Mouse (Mus musculus) liver, embryonic 11.5 days (tissue): ENCODE measurements around the gene Miga2. TPM values are rescaled to one million over a fixed set of nuclear protein-coding genes. Genes with fewer than 3 reads are reported as not detected.

Experiments used
- ATAC-seq: fragments of 200-750 bp; cut with Nextera tagmentation; replicated peaks from 2 replicates; pipeline ENCODE4 v1.8.0; 2017; ENCODE audit warnings: moderate number of reproducible peaks, mild to moderate bottlenecking, moderate TSS enrichment, moderate library complexity; ENCODE audit not compliant: low FRiP score
- DNase-seq: peaks from one replicate; pipeline ENCODE4 v3.0.0-alpha.2; 2017; ENCODE audit warnings: low spot score
- H3K27ac ChIP-seq: fragments of 300-500 bp; sonication (generic); 2 replicates; pipeline ENCODE4 v1.5.1; 2014; ENCODE audit warnings: mild to moderate bottlenecking, low read depth, low read length, control low read depth
- H3K27me3 ChIP-seq: fragments of 300-500 bp; sonication (generic); replicated peaks from 2 replicates; pipeline ENCODE4 v1.6.1; 2014; ENCODE audit warnings: low read length, mixed read lengths; ENCODE audit not compliant: control insufficient read depth, insufficient read depth
- H3K36me3 ChIP-seq: fragments of 300-500 bp; sonication (generic); 2 replicates; pipeline ENCODE4 v1.6.1; 2014; ENCODE audit warnings: mild to moderate bottlenecking, low read length, moderate library complexity, mixed read lengths; ENCODE audit not compliant: control insufficient read depth, insufficient read depth
- H3K4me1 ChIP-seq: fragments of 300-500 bp; sonication (generic); replicated peaks from 2 replicates; pipeline ENCODE4 v1.6.1; 2014; ENCODE audit warnings: low read length, mixed read lengths; ENCODE audit not compliant: control insufficient read depth, insufficient read depth
- H3K4me2 ChIP-seq: fragments of 300-500 bp; sonication (generic); 2 replicates; pipeline ENCODE4 v1.6.1; 2014; ENCODE audit warnings: mild to moderate bottlenecking, control low read depth, moderate library complexity
- H3K4me3 ChIP-seq: fragments of 300-500 bp; sonication (generic); 2 replicates; pipeline ENCODE4 v1.5.1; 2014; ENCODE audit warnings: low read depth, low read length, control low read depth
- H3K9ac ChIP-seq: fragments of 300-500 bp; sonication (generic); 2 replicates; pipeline ENCODE4 v1.6.1; 2014; ENCODE audit warnings: low read depth, low read length, control low read depth
- H3K9me3 ChIP-seq: fragments of 300-500 bp; sonication (generic); 2 replicates; pipeline ENCODE4 v1.6.1; 2016; ENCODE audit warnings: low read length, inconsistent platforms, mixed read lengths; ENCODE audit not compliant: control insufficient read depth
- WGBS: fragments of 180-500 bp; shearing (Covaris S2); extraction: QIAGEN DNeasy Blood & Tissue Kit; methylation state at CpG from one replicate; pipeline ENCODE4 v1.1.7; 2014; 5-methylcytosine and 5-hydroxymethylcytosine counted together
- polyA plus RNA-seq: library from polyadenylated mRNA; unstranded; fragments of >200 nt; fragmentation: Nextera tagmentation; extraction: Ambion mirVana; gene quantifications from 2 replicates; pipeline ENCODE4 v1.2.1, GENCODE M21; 2014

The Miga2 gene
- polyA plus RNA-seq, 1 experiment from 2014 or later, result 19.7 TPM

DNA sequence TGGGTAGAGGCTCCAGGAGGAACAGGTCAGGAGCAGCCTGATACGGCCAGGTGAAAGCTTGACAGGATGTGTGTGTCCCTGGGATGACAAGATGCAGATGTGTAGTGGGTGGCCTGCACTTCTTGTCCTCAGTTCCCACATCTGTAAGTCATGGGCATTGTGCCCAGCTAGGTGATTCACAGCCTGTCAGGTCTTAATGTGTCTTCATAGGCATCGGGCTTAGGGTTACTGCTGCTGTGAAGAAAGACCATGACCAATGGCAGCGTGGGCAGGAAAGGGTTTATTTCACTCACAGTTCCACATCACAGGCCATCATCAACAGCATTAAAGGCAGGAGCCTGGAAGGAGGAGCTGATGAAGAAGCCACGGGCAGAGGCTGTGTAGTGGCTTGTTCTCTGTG, 21.6 kb downstream of the Miga2 start:
- peaks cover 19% of the 10 kb centered on the region for H3K36me3 ChIP-seq
- no peaks in the 10 kb centered on the region for H3K27me3 ChIP-seq
- 86% methylated on average over 4 of the region's 4 CpGs for WGBS
- no peak overlapping the region for H3K4me2 ChIP-seq
- no peak overlapping the region for H3K4me3 ChIP-seq
- ATAC-seq, result no peak
- peaks cover 9% of the 10 kb centered on the region for H3K4me1 ChIP-seq
- no peak for DNase-seq
- no peak overlapping the region for H3K27ac ChIP-seq
- H3K9ac ChIP-seq, result no peak overlapping the region
- no peaks in the 10 kb centered on the region for H3K9me3 ChIP-seq

- Histone ChIP-seq H3K4me2 (no peak overlapping the region), H3K4me1 (0 out of 2 replicates have a peak, but pooled peaks cover 2% of the 10 kb centered on the region), H3K36me3 (peaks cover 14% of the 10 kb centered on the region), H3K9me3 (no peaks in the 10 kb centered on the region), H3K4me3 (no peak overlapping the region), H3K27me3 (no peaks in the 10 kb centered on the region), H3K27ac (no peak overlapping the region), H3K9ac (no peak overlapping the region)
- 83% methylated on average over 9 of the region's 9 CpGs for WGBS
- DNase-seq (no peak), ATAC-seq (no peak)
Observed at GRCm38 (mm10) chr2:30386913-30387312, 22.9 kb downstream of the Miga2 start.

DNA sequence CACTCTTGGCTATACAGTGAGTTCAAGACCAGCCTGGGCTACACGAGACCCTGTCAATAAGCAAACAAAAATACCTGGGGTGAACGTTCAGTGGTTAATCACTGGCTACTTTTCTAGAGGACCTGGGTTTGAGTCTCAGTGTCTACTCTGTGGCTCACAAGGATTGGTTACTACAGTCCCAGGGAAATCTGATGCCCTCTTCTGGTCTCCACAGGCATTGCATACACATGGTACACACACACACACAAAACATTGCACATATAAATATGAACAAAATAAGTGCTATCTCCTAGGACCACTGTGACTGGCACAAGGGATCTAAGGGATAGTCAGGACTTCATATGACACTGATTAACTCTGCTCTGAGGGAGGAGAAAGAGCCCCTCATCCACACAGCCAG, 25.0 kb downstream of the Miga2 start:
- Histone ChIP-seq H3K9me3 (no peaks in the 10 kb centered on the region), H3K4me2 (no peak overlapping the region), H3K36me3 (peaks cover 11% of the 10 kb centered on the region), H3K27me3 (no peaks in the 10 kb centered on the region), H3K4me1 (peaks cover 11% of the 10 kb centered on the region), H3K27ac (no peak overlapping the region), H3K9ac (no peak overlapping the region), H3K4me3 (no peak overlapping the region)
- WGBS, result 82% methylated on average over 2 of the region's 2 CpGs
- ATAC-seq (no peak), DNase-seq (no peak)

DNA sequence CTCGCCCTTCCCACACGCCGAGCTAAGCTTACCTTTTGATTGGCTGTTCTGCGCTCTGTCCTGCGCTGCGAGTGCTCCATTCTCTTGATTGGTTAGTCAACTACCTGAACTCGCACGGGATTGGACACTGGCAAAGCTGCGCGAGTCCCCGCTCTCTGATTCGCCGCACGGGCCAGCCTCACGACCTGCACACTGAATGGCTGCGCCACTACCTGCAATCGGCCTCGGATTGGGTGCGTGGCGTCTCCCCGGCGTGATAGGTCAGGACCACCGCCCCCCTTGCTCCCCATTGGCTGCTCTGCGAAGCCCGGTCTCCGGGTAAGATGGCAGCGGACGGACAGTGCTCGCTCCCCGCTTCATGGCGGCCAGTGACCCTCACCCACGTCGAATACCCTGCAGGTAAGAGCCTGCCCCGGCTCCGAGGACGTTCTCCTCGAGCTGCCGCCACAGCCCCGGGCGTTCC, 28.1 kb downstream of the Miga2 start, which contains the start of gene Dolpp1:
Gene Dolpp1 (plus strand): TSS at position 141 of the 463 bp plus-strand sequence.
- H3K4me1 ChIP-seq, result peaks cover 14% of the 10 kb centered on the region
- WGBS, result under 1% methylated on average over 40 of the region's 40 CpGs
- no peaks in the 10 kb centered on the region for H3K27me3 ChIP-seq
- H3K27ac ChIP-seq, result peak within 1 kb of the TSS; percentile 84
- H3K36me3 ChIP-seq, result peaks cover 9% of the 10 kb centered on the region
- peak within 1 kb of the TSS; percentile 94 for H3K4me2 ChIP-seq
- H3K4me3 ChIP-seq, result peak within 1 kb of the TSS; percentile 76
- ATAC-seq (peak; percentile 98), DNase-seq (peak; percentile 95)
- no peaks in the 10 kb centered on the region for H3K9me3 ChIP-seq
- peak within 1 kb of the TSS; percentile 76 for H3K9ac ChIP-seq

DNA sequence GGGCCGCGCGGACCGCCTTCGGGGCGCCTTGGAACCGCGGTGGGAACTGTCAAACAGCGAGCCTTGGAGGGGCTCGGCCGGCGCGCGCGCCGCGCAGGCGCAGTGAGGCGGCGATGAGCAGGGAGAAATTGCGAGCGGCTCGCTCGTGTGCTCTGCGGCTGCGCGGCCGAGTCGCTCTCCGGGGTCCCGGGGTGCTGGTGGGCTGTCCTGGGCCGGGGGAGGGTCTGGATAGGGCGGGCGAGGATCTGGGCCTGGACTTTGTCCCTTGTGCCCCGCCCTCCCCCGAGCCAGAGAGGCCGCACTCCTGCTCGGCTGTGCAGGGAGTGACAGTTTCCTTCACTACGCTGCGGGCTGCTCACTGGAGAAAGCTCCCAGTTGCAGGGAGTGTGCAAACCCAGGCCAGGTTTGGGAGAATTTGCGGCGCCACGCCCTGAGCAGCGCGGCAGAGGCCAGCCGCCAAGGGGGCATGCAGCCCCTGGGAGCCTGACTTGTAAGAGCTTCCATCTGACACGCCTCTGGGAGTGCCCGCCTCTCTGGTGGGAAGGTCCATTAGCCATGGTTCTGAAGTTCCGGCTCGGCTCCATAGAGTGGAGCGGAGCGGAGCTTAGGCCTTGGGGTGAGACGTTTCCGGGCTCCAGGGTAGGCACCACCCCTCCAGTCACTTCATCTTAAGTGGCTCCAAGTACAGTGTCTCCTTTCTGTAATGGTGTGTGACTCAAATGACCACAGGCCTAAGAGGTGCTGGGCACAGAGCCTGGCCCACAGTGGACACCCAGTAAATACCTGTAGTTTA, 28.7 kb downstream of the Miga2 start:
- under 1% methylated on average over 54 of the region's 54 CpGs for WGBS
- H3K9me3 ChIP-seq, result no peaks in the 10 kb centered on the region
- H3K27ac ChIP-seq, result peak overlapping the region; percentile 84
- H3K4me3 ChIP-seq, result peak overlapping the region; percentile 76
- DNase-seq (no peak), ATAC-seq (peak; percentile 66)
- peak overlapping the region; percentile 76 for H3K9ac ChIP-seq
- peak overlapping the region; percentile 94 for H3K4me2 ChIP-seq
- peaks cover 14% of the 10 kb centered on the region for H3K4me1 ChIP-seq
- H3K36me3 ChIP-seq, result peaks cover 15% of the 10 kb centered on the region
- H3K27me3 ChIP-seq, result no peaks in the 10 kb centered on the region

- Histone ChIP-seq H3K27ac (peak overlapping the region; percentile 84; the same call in 1 of the 2 replicates), H3K9ac (peak overlapping the region; percentile 76), H3K27me3 (no peaks in the 10 kb centered on the region), H3K4me1 (peaks cover 14% of the 10 kb centered on the region), H3K4me3 (peak overlapping the region; percentile 76), H3K9me3 (no peaks in the 10 kb centered on the region), H3K36me3 (peaks cover 19% of the 10 kb centered on the region), H3K4me2 (peak overlapping the region; percentile 94)
- ATAC-seq (no peak), DNase-seq (no peak)
- WGBS, result 54% methylated on average over 1 of the region's 1 CpGs
Observed at GRCm38 (mm10) chr2:30393370-30393656, 29.3 kb downstream of the Miga2 start.

GRCm38 (mm10) chr2:30395757-30396156, 31.7 kb downstream of the Miga2 start:
- H3K36me3 ChIP-seq, result peaks cover 35% of the 10 kb centered on the region
- WGBS, result 91% methylated on average over 7 of the region's 7 CpGs
- peaks cover 14% of the 10 kb centered on the region for H3K4me1 ChIP-seq
- H3K9me3 ChIP-seq, result no peaks in the 10 kb centered on the region
- H3K9ac ChIP-seq, result no peak overlapping the region
- DNase-seq (no peak), ATAC-seq (no peak)
- no peaks in the 10 kb centered on the region for H3K27me3 ChIP-seq
- no peak overlapping the region for H3K4me2 ChIP-seq
- no peak overlapping the region for H3K27ac ChIP-seq
- H3K4me3 ChIP-seq, result no peak overlapping the region

- Histone ChIP-seq H3K4me3 (no peak overlapping the region), H3K27ac (no peak overlapping the region), H3K9ac (no peak overlapping the region), H3K36me3 (peaks cover 35% of the 10 kb centered on the region), H3K4me1 (peaks cover 14% of the 10 kb centered on the region), H3K9me3 (no peaks in the 10 kb centered on the region), H3K4me2 (no peak overlapping the region), H3K27me3 (no peaks in the 10 kb centered on the region)
- no peak for DNase-seq
- ATAC-seq, result no peak
- 77% methylated on average over 7 of the region's 7 CpGs for WGBS
Observed at GRCm38 (mm10) chr2:30396246-30396645, 32.2 kb downstream of the Miga2 start.

GRCm38 (mm10) chr2:30397986-30398512, 34.0 kb downstream of the Miga2 start:
- no peak overlapping the region for H3K27ac ChIP-seq
- no peak overlapping the region for H3K4me2 ChIP-seq
- DNase-seq (no peak), ATAC-seq (no peak)
- H3K9me3 ChIP-seq, result no peaks in the 10 kb centered on the region
- no peak overlapping the region for H3K4me3 ChIP-seq
- no peak overlapping the region for H3K9ac ChIP-seq
- H3K27me3 ChIP-seq, result no peaks in the 10 kb centered on the region
- peaks cover 12% of the 10 kb centered on the region for H3K4me1 ChIP-seq
- 85% methylated on average over 10 of the region's 10 CpGs for WGBS
- peaks cover 40% of the 10 kb centered on the region for H3K36me3 ChIP-seq
